Mouse (Mus musculus): ENCODE measurements around the gene Rpl23a. TPM values are rescaled to one million over a fixed set of nuclear protein-coding genes. Genes with fewer than 3 reads are reported as not detected.

Rpl23a gene
- polyA plus RNA-seq, 1 experiment: 4,612 TPM

- peaks cover 10% of the 10 kb centered on the region for H3K79me3 ChIP-seq (ENCODE audit: low read depth)
- H3ac ChIP-seq (ENCODE audit: control insufficient read depth, insufficient read length, low read depth): no peak overlapping the region
- H3K4me3 ChIP-seq (ENCODE audit: insufficient read depth, poor library complexity, severe bottlenecking): no peak overlapping the region
- TF ChIP-seq MYOD1 (IDR thresholded peaks at IDR 0.05; ENCODE audit: control insufficient read depth, insufficient read length, low read depth): no peak
- no peak for TF ChIP-seq MAX (IDR thresholded peaks at IDR 0.05)
- TF ChIP-seq MYOG (IDR thresholded peaks at IDR 0.05; ENCODE audit: control insufficient read depth, extremely low read depth, insufficient read length): no peak
- no peak for TF ChIP-seq FOSL1 (IDR thresholded peaks at IDR 0.05; ENCODE audit: insufficient read depth, low read length, poor library complexity, severe bottlenecking)
- TF ChIP-seq USF1 (IDR thresholded peaks at IDR 0.05; ENCODE audit: low read depth): no peak
- TF ChIP-seq CEBPB (IDR thresholded peaks at IDR 0.05; ENCODE audit: low read depth): no peak
- TF ChIP-seq CTCF (IDR thresholded peaks at IDR 0.05; ENCODE audit: control insufficient read depth, insufficient read depth, insufficient read length): no peak
- H3K79me2 ChIP-seq (ENCODE audit: control insufficient read depth, insufficient read depth): peaks cover 20% of the 10 kb centered on the region
- H3K36me3 ChIP-seq (ENCODE audit: control insufficient read depth, insufficient read depth): peaks cover 90% of the 10 kb centered on the region
- H3K27me3 ChIP-seq (ENCODE audit: control insufficient read depth, insufficient read depth, insufficient read length): no peaks in the 10 kb centered on the region
These were observed 29.6 kb downstream of the Rpl23a start for GRCm38 (mm10) chr11:78153778-78154177.

- Histone ChIP-seq H3K79me2 (ENCODE audit: control insufficient read depth, insufficient read depth) (peaks cover 7% of the 10 kb centered on the region), H3K27me3 (ENCODE audit: control insufficient read depth, insufficient read depth, insufficient read length) (no peaks in the 10 kb centered on the region), H3ac (ENCODE audit: control insufficient read depth, insufficient read length, low read depth) (no peak overlapping the region), H3K36me3 (ENCODE audit: control insufficient read depth, insufficient read depth) (peaks cover 90% of the 10 kb centered on the region), H3K4me3 (ENCODE audit: insufficient read depth, poor library complexity, severe bottlenecking) (no peak overlapping the region), H3K79me3 (ENCODE audit: low read depth) (peaks cover 3% of the 10 kb centered on the region)
- TF ChIP-seq MYOG (IDR thresholded peaks at IDR 0.05; ENCODE audit: control insufficient read depth, extremely low read depth, insufficient read length) (no peak), USF1 (IDR thresholded peaks at IDR 0.05; ENCODE audit: low read depth) (no peak), MAX (IDR thresholded peaks at IDR 0.05) (no peak), MYOD1 (IDR thresholded peaks at IDR 0.05; ENCODE audit: control insufficient read depth, insufficient read length, low read depth) (no peak), CTCF (IDR thresholded peaks at IDR 0.05; ENCODE audit: control insufficient read depth, insufficient read depth, insufficient read length) (no peak), CEBPB (IDR thresholded peaks at IDR 0.05; ENCODE audit: low read depth) (no peak), FOSL1 (IDR thresholded peaks at IDR 0.05; ENCODE audit: insufficient read depth, low read length, poor library complexity, severe bottlenecking) (no peak)
These were observed 30.8 kb downstream of the Rpl23a start for GRCm38 (mm10) chr11:78152299-78153231.

GRCm38 (mm10) chr11:78151161-78151560, 32.2 kb downstream of the Rpl23a start:
- TF ChIP-seq CEBPB (IDR thresholded peaks at IDR 0.05; ENCODE audit: low read depth): no peak
- TF ChIP-seq CTCF (IDR thresholded peaks at IDR 0.05; ENCODE audit: control insufficient read depth, insufficient read depth, insufficient read length): no peak
- no peak for TF ChIP-seq MYOG (IDR thresholded peaks at IDR 0.05; ENCODE audit: control insufficient read depth, extremely low read depth, insufficient read length)
- TF ChIP-seq MYOD1 (IDR thresholded peaks at IDR 0.05; ENCODE audit: control insufficient read depth, insufficient read length, low read depth): no peak
- no peak for TF ChIP-seq USF1 (IDR thresholded peaks at IDR 0.05; ENCODE audit: low read depth)
- no peak for TF ChIP-seq MAX (IDR thresholded peaks at IDR 0.05)
- no peak for TF ChIP-seq FOSL1 (IDR thresholded peaks at IDR 0.05; ENCODE audit: insufficient read depth, low read length, poor library complexity, severe bottlenecking)
- Histone ChIP-seq H3K79me2 (ENCODE audit: control insufficient read depth, insufficient read depth) (no peaks in the 10 kb centered on the region), H3K36me3 (ENCODE audit: control insufficient read depth, insufficient read depth) (peaks cover 83% of the 10 kb centered on the region), H3K79me3 (ENCODE audit: low read depth) (no peaks in the 10 kb centered on the region), H3ac (ENCODE audit: control insufficient read depth, insufficient read length, low read depth) (no peak overlapping the region), H3K4me3 (ENCODE audit: insufficient read depth, poor library complexity, severe bottlenecking) (no peak overlapping the region), H3K27me3 (ENCODE audit: control insufficient read depth, insufficient read depth, insufficient read length) (no peaks in the 10 kb centered on the region)

GRCm38 (mm10) chr11:78146707-78147543, 36.5 kb downstream of the Rpl23a start:
- no peaks in the 10 kb centered on the region for H3K79me3 ChIP-seq (ENCODE audit: low read depth)
- no peaks in the 10 kb centered on the region for H3K27me3 ChIP-seq (ENCODE audit: control insufficient read depth, insufficient read depth, insufficient read length)
- H3K4me3 ChIP-seq (ENCODE audit: insufficient read depth, poor library complexity, severe bottlenecking): no peak overlapping the region
- peaks cover 72% of the 10 kb centered on the region for H3K36me3 ChIP-seq (ENCODE audit: control insufficient read depth, insufficient read depth)
- no peak overlapping the region for H3ac ChIP-seq (ENCODE audit: control insufficient read depth, insufficient read length, low read depth)
- H3K79me2 ChIP-seq (ENCODE audit: control insufficient read depth, insufficient read depth): peaks cover 5% of the 10 kb centered on the region
- TF ChIP-seq CTCF (IDR thresholded peaks at IDR 0.05; ENCODE audit: control insufficient read depth, insufficient read depth, insufficient read length) (no peak), USF1 (IDR thresholded peaks at IDR 0.05; ENCODE audit: low read depth) (peak; percentile 36)

- peaks cover 65% of the 10 kb centered on the region for H3K36me3 ChIP-seq (ENCODE audit: control insufficient read depth, insufficient read depth)
- H3K4me3 ChIP-seq (ENCODE audit: insufficient read depth, poor library complexity, severe bottlenecking): no peak overlapping the region
- H3ac ChIP-seq (ENCODE audit: control insufficient read depth, insufficient read length, low read depth): no peak overlapping the region
- H3K27me3 ChIP-seq (ENCODE audit: control insufficient read depth, insufficient read depth, insufficient read length): no peaks in the 10 kb centered on the region
- peaks cover 13% of the 10 kb centered on the region for H3K79me2 ChIP-seq (ENCODE audit: control insufficient read depth, insufficient read depth)
- H3K79me3 ChIP-seq (ENCODE audit: low read depth): peaks cover 5% of the 10 kb centered on the region
- TF ChIP-seq MYOD1 (IDR thresholded peaks at IDR 0.05; ENCODE audit: control insufficient read depth, insufficient read length, low read depth): no peak
- TF ChIP-seq CTCF (IDR thresholded peaks at IDR 0.05; ENCODE audit: control insufficient read depth, insufficient read depth, insufficient read length): peak; percentile 0
- no peak for TF ChIP-seq USF1 (IDR thresholded peaks at IDR 0.05; ENCODE audit: low read depth)
- no peak for TF ChIP-seq CEBPB (IDR thresholded peaks at IDR 0.05; ENCODE audit: low read depth)
- TF ChIP-seq MAX (IDR thresholded peaks at IDR 0.05): no peak
These were observed 37.2 kb downstream of the Rpl23a start for GRCm38 (mm10) chr11:78146168-78146567.
